Mouse (Mus musculus): ENCODE results near the gene 9130213A22Rik.

- no peak for TF ChIP-seq POLR2A (IDR thresholded peaks at IDR 0.05; ENCODE audit: low read depth, low read length)
- no peak for TF ChIP-seq CTCF (conservative IDR thresholded peaks at IDR 0.05; ENCODE audit: insufficient read depth, insufficient read length, low read depth, low read length)
Observed at GRCm38 (mm10) chr11:69125919-69126705, 3.7 kb upstream of the 9130213A22Rik start.
